Mouse (Mus musculus) kidney, adult 2 months (tissue): ENCODE measurements at regions not wholly inside any gene's neighbourhood (a gene's known extent, or its start where the extent isn't known, plus 50 kb on each side); places are given as distances from the start of the nearest gene placed in this dataset.
"Not testable (repeated sequence)": the region's sequence is repeated elsewhere in the genome, so short reads cannot be mapped to it uniquely, and the experiment has no call there.

Experiments
- CTCF ChIP-seq: fragments of 200-500 bp; conservative IDR thresholded peaks from 2 replicates; pipeline ENCODE4 v1.5.1; 2011; ENCODE audit warnings: low read depth, mild to moderate bottlenecking, control low read depth, low read length, moderate library complexity, mixed read lengths; ENCODE audit not compliant: insufficient read depth, insufficient read length
- POLR2A ChIP-seq: fragments of 200-500 bp; IDR thresholded peaks from one replicate; pipeline ENCODE4 v1.6.1; 2011; ENCODE audit warnings: low read depth, low read length, control low read depth

DNA sequence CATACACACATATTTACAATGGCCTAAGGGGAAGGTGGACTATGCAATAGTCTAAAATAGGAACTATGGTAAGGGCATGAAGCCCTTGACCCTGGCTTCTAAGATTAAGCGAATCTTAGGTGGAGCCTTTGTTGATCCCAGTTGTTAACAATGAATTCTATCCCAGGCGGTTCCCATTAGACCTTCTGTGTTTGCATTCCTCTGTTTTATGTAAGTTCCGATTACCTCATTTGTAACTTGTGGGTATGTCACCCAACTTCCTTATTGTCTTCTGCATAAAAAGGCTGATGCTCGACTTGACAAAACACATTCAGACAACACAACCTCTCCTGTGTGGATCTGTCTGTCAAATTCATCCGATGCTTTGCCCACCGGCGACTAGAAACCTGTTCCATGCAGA, 335.6 kb downstream of the Gm11232 start:
- TF ChIP-seq POLR2A, CTCF: not testable (repeated sequence)
